Mouse (Mus musculus) kidney, embryonic 16.5 days (tissue): ENCODE measurements around the gene Syne1. TPM values are rescaled to one million over a fixed set of nuclear protein-coding genes. Genes with fewer than 3 reads are reported as not detected.

Experiments used
- ATAC-seq: fragments of 200-750 bp; cut with Nextera tagmentation; 2 replicates; pipeline ENCODE4 v1.8.0; 2017; ENCODE audit warnings: moderate TSS enrichment; ENCODE audit not compliant: low FRiP score, low TSS enrichment
- H3K27ac ChIP-seq: fragments of 300-500 bp; sonication (generic); 2 replicates; pipeline ENCODE4 v1.5.1; 2014; ENCODE audit warnings: low read length
- H3K27me3 ChIP-seq: fragments of 300-500 bp; sonication (generic); 2 replicates; pipeline ENCODE4 v1.6.1; 2014; ENCODE audit warnings: low read length, control low read depth, mixed read lengths; ENCODE audit not compliant: insufficient read depth
- H3K36me3 ChIP-seq: fragments of 300-500 bp; sonication (generic); 2 replicates; pipeline ENCODE4 v1.6.1; 2014; ENCODE audit warnings: low read length, control low read depth, mixed read lengths; ENCODE audit not compliant: insufficient read depth
- H3K4me1 ChIP-seq: fragments of 300-500 bp; sonication (generic); 2 replicates; pipeline ENCODE4 v1.6.1; 2014; ENCODE audit warnings: low read length, control low read depth, mixed read lengths; ENCODE audit not compliant: insufficient read depth
- H3K4me2 ChIP-seq: fragments of 300-500 bp; sonication (generic); replicated peaks from 2 replicates; pipeline ENCODE4 v1.6.1; 2014; ENCODE audit warnings: low read depth, low read length
- H3K4me3 ChIP-seq: fragments of 300-500 bp; sonication (generic); 2 replicates; pipeline ENCODE4 v1.5.1; 2014; ENCODE audit warnings: mild to moderate bottlenecking, low read length
- H3K9ac ChIP-seq: fragments of 300-500 bp; sonication (generic); replicated peaks from 2 replicates; pipeline ENCODE4 v1.6.1; 2014; ENCODE audit warnings: low read length
- H3K9me3 ChIP-seq: fragments of 300-500 bp; sonication (generic); 2 replicates; pipeline ENCODE4 v1.6.1; 2016; ENCODE audit warnings: low read length, control low read depth
- WGBS: fragments of 180-500 bp; shearing (Covaris S2); extraction: QIAGEN DNeasy Blood & Tissue Kit; methylation state at CpG from one replicate; pipeline ENCODE4 v1.1.7; 2014; 5-methylcytosine and 5-hydroxymethylcytosine counted together
- polyA plus RNA-seq: library from polyadenylated mRNA; unstranded; fragments of >200 nt; fragmentation: Nextera tagmentation; extraction: Ambion mirVana; gene quantifications from 2 replicates; pipeline ENCODE4 v1.2.1, GENCODE M21; 2015

The Syne1 gene
- polyA plus RNA-seq, 1 experiment from 2014 or later: 5.2 TPM

- no peak for ATAC-seq
- Histone ChIP-seq H3K9ac (no peak overlapping the region), H3K4me2 (no peak overlapping the region), H3K27me3 (no peaks in the 10 kb centered on the region), H3K36me3 (no peaks in the 10 kb centered on the region), H3K27ac (no peak overlapping the region), H3K4me3 (no peak overlapping the region), H3K9me3 (0 out of 2 replicates have a peak, but pooled peaks cover 4% of the 10 kb centered on the region), H3K4me1 (0 out of 2 replicates have a peak, but pooled peaks cover 4% of the 10 kb centered on the region)
- 90% methylated on average over 7 of the region's 7 CpGs for WGBS
Observed at GRCm38 (mm10) chr10:5075724-5076123, 475.6 kb downstream of the Syne1 start.

- ATAC-seq: no peak
- no peaks in the 10 kb centered on the region for H3K4me1 ChIP-seq
- no peak overlapping the region for H3K4me2 ChIP-seq
- no peak overlapping the region for H3K9ac ChIP-seq
- H3K9me3 ChIP-seq: 0 out of 2 replicates have a peak, but pooled peaks cover 4% of the 10 kb centered on the region
- no peaks in the 10 kb centered on the region for H3K36me3 ChIP-seq
- H3K4me3 ChIP-seq: no peak overlapping the region
- H3K27me3 ChIP-seq: no peaks in the 10 kb centered on the region
- 65% methylated on average over 8 of the region's 8 CpGs for WGBS
- no peak overlapping the region for H3K27ac ChIP-seq
Observed at GRCm38 (mm10) chr10:5072054-5072453, 479.2 kb downstream of the Syne1 start.

DNA sequence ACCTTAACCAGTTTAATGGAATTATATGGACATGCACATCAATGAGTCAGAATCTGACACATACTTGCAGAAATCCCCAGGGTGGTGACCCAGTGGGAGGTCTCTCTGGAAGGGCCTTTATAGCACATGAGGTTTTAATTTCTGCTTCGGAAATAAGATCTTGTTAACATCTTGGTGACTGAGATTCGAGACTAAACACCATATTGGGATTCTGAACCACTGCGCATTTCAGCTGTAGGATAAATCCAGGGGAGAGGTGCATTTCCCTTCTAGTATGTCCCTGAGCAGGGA, 480.4 kb downstream of the Syne1 start:
- no peaks in the 10 kb centered on the region for H3K36me3 ChIP-seq

DNA sequence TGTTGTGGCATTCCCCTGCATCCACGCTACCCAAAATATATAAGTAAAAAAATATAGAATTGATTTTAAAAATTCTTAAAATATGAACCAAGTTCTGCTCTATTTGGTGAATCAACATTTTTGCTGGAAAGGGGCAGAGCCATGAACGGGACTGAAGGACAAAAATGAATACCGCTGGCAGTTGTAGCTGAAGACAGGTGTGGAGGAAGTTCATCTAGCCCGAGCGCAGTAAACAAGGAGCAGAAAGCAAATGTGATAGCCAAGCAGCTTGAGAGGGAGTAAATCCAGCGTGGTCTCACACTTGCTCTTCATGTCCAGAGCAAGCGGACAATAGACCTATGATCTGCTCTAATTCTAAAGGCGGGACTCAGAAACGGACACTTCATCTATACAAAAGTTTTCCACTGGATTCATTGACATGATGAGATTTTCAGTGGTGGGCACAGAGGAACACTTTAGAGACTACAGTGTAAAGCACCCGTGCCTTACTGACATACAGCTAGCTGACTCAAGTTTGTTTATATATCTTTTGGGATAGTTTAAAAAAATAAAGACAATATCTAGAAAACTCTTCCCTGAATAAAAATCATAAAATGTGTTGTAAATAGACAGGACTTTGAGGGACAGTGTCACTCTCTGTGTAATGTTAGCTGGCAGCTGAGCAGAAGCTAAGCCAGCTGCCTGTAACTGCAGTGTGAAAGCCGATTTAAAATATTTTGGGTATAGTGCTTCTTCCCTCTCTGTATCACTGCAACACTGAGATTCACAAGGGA, 480.9 kb downstream of the Syne1 start:
- 0 out of 2 replicates have a peak, but pooled peaks cover 4% of the 10 kb centered on the region for H3K9me3 ChIP-seq

More for the DNA sequence above, 480.4 kb downstream of the Syne1 start:
- no peaks in the 10 kb centered on the region for H3K4me1 ChIP-seq
- H3K27me3 ChIP-seq: no peaks in the 10 kb centered on the region
- H3K27ac ChIP-seq: no peak overlapping the region
- ATAC-seq: no peak
- 0 out of 2 replicates have a peak, but pooled peaks cover 4% of the 10 kb centered on the region for H3K9me3 ChIP-seq
- WGBS: 69% methylated on average over 3 of the region's 3 CpGs
- no peak overlapping the region for H3K9ac ChIP-seq
- H3K4me2 ChIP-seq: no peak overlapping the region
- no peak overlapping the region for H3K4me3 ChIP-seq

DNA sequence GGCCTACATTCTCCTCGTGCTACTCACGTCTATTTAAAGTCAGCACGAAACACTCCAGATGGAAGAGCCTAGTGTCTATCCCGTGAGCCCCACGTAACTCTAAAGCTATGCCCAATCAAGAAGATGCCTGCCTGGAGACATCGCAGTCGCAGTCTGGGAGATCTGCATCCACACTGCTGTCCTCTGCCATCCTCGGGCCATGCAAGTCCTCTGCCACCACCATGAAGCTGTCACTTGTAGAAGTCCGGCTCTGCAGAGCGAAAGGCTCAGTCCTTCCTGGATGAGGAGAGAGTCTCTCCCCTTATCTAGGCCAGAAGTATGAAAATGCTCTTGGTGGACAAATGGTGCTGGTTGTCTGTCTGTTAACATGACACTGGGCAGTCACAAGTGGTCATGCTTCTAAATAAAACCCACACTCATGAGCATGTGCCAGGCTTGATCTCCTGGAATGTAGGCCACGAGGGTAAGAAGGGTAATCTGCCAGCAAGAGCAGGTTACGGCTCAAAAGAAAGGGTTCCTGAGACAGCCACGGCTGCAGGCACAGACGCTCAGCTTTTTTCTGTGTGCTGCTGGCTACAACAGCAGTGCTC, 482.5 kb downstream of the Syne1 start, which contains the start of gene Gm10097:
Gm10097 (plus strand) TSS at position 517 of the 590 bp plus-strand sequence.
- Histone ChIP-seq H3K4me3 (no peak within 1 kb of the TSS), H3K4me1 (no peaks in the 10 kb centered on the region), H3K36me3 (no peaks in the 10 kb centered on the region), H3K27ac (peak within 1 kb of the TSS; percentile 12; the same call in 1 of the 2 replicates), H3K9ac (no peak within 1 kb of the TSS), H3K27me3 (no peaks in the 10 kb centered on the region), H3K9me3 (0 out of 2 replicates have a peak, but pooled peaks cover 2% of the 10 kb centered on the region), H3K4me2 (no peak within 1 kb of the TSS)
- WGBS: 83% methylated on average over 14 of the region's 14 CpGs
- no peak for ATAC-seq

More for the DNA sequence above, 480.9 kb downstream of the Syne1 start:
- Histone ChIP-seq H3K27ac (no peak overlapping the region), H3K36me3 (no peaks in the 10 kb centered on the region), H3K4me1 (no peaks in the 10 kb centered on the region), H3K4me2 (no peak overlapping the region), H3K4me3 (no peak overlapping the region), H3K9ac (no peak overlapping the region), H3K27me3 (no peaks in the 10 kb centered on the region)
- no peak for ATAC-seq
- 94% methylated on average over 11 of the region's 11 CpGs for WGBS

- H3K27ac ChIP-seq: no peak overlapping the region
- no peaks in the 10 kb centered on the region for H3K4me1 ChIP-seq
- no peak overlapping the region for H3K9ac ChIP-seq
- H3K36me3 ChIP-seq: no peaks in the 10 kb centered on the region
- no peak for ATAC-seq
- H3K4me2 ChIP-seq: no peak overlapping the region
- WGBS: 80% methylated on average over 3 of the region's 3 CpGs
- no peaks in the 10 kb centered on the region for H3K27me3 ChIP-seq
- no peak overlapping the region for H3K4me3 ChIP-seq
- no peaks in the 10 kb centered on the region for H3K9me3 ChIP-seq
Observed at GRCm38 (mm10) chr10:5067113-5067512, 484.2 kb downstream of the Syne1 start.

GRCm38 (mm10) chr10:5059983-5060382, 491.3 kb downstream of the Syne1 start:
- Histone ChIP-seq H3K4me1 (no peaks in the 10 kb centered on the region), H3K9ac (no peak overlapping the region), H3K27ac (no peak overlapping the region), H3K36me3 (no peaks in the 10 kb centered on the region), H3K27me3 (no peaks in the 10 kb centered on the region), H3K9me3 (no peaks in the 10 kb centered on the region), H3K4me3 (no peak overlapping the region), H3K4me2 (no peak overlapping the region)
- no peak for ATAC-seq
- 71% methylated on average over 2 of the region's 2 CpGs for WGBS

GRCm38 (mm10) chr10:5058876-5059275, 492.4 kb downstream of the Syne1 start:
- Histone ChIP-seq H3K4me2 (no peak overlapping the region), H3K27ac (no peak overlapping the region), H3K4me1 (no peaks in the 10 kb centered on the region), H3K36me3 (no peaks in the 10 kb centered on the region), H3K27me3 (no peaks in the 10 kb centered on the region), H3K9me3 (no peaks in the 10 kb centered on the region), H3K4me3 (no peak overlapping the region), H3K9ac (no peak overlapping the region)
- no peak for ATAC-seq
- WGBS: 78% methylated on average over 2 of the region's 2 CpGs

GRCm38 (mm10) chr10:5057661-5058060, 493.6 kb downstream of the Syne1 start:
- H3K27ac ChIP-seq: no peak overlapping the region
- WGBS: 91% methylated on average over 15 of the region's 15 CpGs
- no peak for ATAC-seq
- H3K27me3 ChIP-seq: no peaks in the 10 kb centered on the region
- H3K36me3 ChIP-seq: no peaks in the 10 kb centered on the region
- no peak overlapping the region for H3K4me3 ChIP-seq
- H3K4me1 ChIP-seq: no peaks in the 10 kb centered on the region
- no peaks in the 10 kb centered on the region for H3K9me3 ChIP-seq
- H3K9ac ChIP-seq: no peak overlapping the region
- no peak overlapping the region for H3K4me2 ChIP-seq

DNA sequence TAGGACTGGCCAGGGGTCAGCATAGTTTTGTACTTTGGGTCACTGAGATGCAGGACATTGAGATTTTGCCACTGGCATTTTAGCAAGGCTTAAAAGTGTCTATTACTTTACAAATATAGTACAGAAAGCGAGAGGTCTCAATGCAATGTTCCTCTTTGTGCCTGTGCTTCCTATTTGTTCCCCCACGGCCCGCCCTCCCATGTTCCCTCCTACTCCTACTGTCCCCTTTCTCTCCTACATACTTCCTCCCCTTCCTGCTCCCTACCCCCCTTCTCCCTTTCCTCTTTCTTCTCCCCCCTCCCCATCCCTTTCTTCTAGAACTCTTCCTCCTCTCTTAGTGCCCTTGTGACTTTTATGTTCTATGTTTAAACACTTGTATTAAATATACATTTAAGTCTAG, 494.3 kb downstream of the Syne1 start:
- 65% methylated on average over 3 of the region's 3 CpGs for WGBS
- no peak overlapping the region for H3K9ac ChIP-seq

More for the DNA sequence above, 494.3 kb downstream of the Syne1 start:
- Histone ChIP-seq H3K9me3 (no peaks in the 10 kb centered on the region), H3K27me3 (no peaks in the 10 kb centered on the region), H3K4me2 (no peak overlapping the region), H3K27ac (no peak overlapping the region), H3K4me1 (no peaks in the 10 kb centered on the region), H3K4me3 (no peak overlapping the region), H3K36me3 (no peaks in the 10 kb centered on the region)
- no peak for ATAC-seq
